Mouse (Mus musculus): ENCODE results near the gene Rnf121.

- TF ChIP-seq POLR2A (IDR thresholded peaks at IDR 0.05; ENCODE audit: borderline replicate concordance, control insufficient read depth, low read depth, low read length) (no peak), CTCF (IDR thresholded peaks at IDR 0.05; ENCODE audit: control insufficient read depth, insufficient read depth, low read length) (no peak)
Observed at GRCm38 (mm10) chr7:102066363-102066762, 1.1 kb upstream of the Rnf121 start.

Data from bone marrow, adult 2 months (tissue).